Mouse (Mus musculus) hindbrain, embryonic 10.5 days (tissue): Measurements from ENCODE around the gene Gm4553. TPM values are rescaled to one million over a fixed set of nuclear protein-coding genes. Genes with fewer than 3 reads are reported as not detected.

ENCODE experiments used
- DNase-seq: peaks from one replicate; pipeline ENCODE4 v3.0.0-alpha.2; 2017; ENCODE audit warnings: low spot score
- H3K27ac ChIP-seq: fragments of 300-500 bp; sonication (generic); 2 replicates; pipeline ENCODE4 v1.5.1; 2016; ENCODE audit warnings: mild to moderate bottlenecking, moderate library complexity
- H3K27me3 ChIP-seq: fragments of 300-500 bp; sonication (generic); 2 replicates; pipeline ENCODE4 v1.6.1; 2016; ENCODE audit warnings: mild to moderate bottlenecking; ENCODE audit not compliant: poor library complexity, insufficient read depth, severe bottlenecking
- H3K36me3 ChIP-seq: fragments of 300-500 bp; sonication (generic); 2 replicates; pipeline ENCODE4 v1.6.1; 2016; ENCODE audit warnings: mild to moderate bottlenecking, moderate library complexity
- H3K4me1 ChIP-seq: fragments of 300-500 bp; sonication (generic); replicated peaks from 2 replicates; pipeline ENCODE4 v1.6.1; 2016; ENCODE audit warnings: mild to moderate bottlenecking
- H3K4me3 ChIP-seq: fragments of 300-500 bp; sonication (generic); 2 replicates; pipeline ENCODE4 v1.5.1; 2016; ENCODE audit warnings: mild to moderate bottlenecking, moderate library complexity
- H3K9me3 ChIP-seq: fragments of 300-500 bp; sonication (generic); 2 replicates; pipeline ENCODE4 v1.6.1; 2016; ENCODE audit warnings: mild to moderate bottlenecking, moderate library complexity
- WGBS: fragments of 180-500 bp; shearing (Covaris S2); methylation state at CpG from one replicate; pipeline ENCODE4 v1.1.7; 2016; 5-methylcytosine and 5-hydroxymethylcytosine counted together
- polyA plus RNA-seq: library from polyadenylated mRNA; unstranded; fragments of >200 nt; fragmentation: Nextera tagmentation; extraction: Ambion mirVana; gene quantifications from 2 replicates; pipeline ENCODE4 v1.2.1, GENCODE M21; 2016

Gm4553 gene
- polyA plus RNA-seq, 1 experiment from 2014 or later: not detected

DNA sequence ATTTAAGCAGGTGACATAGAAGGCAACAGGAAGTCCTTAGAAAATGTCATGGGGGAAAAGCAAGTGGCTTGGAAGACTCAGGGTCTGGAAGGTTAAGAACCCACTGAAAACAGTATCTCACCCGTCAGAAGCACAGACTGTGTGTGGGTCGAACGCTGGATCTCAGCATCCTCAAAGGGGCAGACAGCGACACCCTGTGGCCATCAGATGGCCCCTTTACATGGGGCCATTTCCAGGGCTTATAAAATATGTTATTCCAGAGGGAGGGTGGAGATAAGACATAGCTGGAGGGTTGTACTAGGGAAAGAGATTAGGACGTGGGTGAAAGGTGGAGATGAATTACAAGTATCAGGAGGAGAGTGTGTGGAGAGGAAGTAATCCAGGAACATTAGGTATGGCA is 45.9 kb downstream of the Gm4553 start:
- Histone ChIP-seq H3K27ac (no peak overlapping the region), H3K9me3 (no peaks in the 10 kb centered on the region), H3K27me3 (no peaks in the 10 kb centered on the region), H3K4me1 (no peaks in the 10 kb centered on the region), H3K4me3 (no peak overlapping the region), H3K36me3 (no peaks in the 10 kb centered on the region)
- 28% methylated on average over 5 of the region's 5 CpGs for WGBS
- peak; percentile 8 for DNase-seq

Other genes starting within 250 kb of the Gm4553 start
- gene Tollip, start 247.2 kb downstream of the Gm4553 start, polyA plus RNA-seq: 60.3 and 69.0 TPM in 2 replicates
- gene Brsk2, start 216.0 kb downstream of the Gm4553 start, polyA plus RNA-seq: 8.7 and 14.1 TPM in 2 replicates
- gene Mob2, start 104.7 kb downstream of the Gm4553 start, polyA plus RNA-seq: 61.4 and 62.4 TPM in 2 replicates
- gene Dusp8, start 69.9 kb downstream of the Gm4553 start, polyA plus RNA-seq: 7.8 and 20.1 TPM in 2 replicates
- not detected in 2 replicates for gene Gm45618, start 45.0 kb downstream of the Gm4553 start, polyA plus RNA-seq
- gene Gm39115, start 29.7 kb downstream of the Gm4553 start, polyA plus RNA-seq: not detected in 2 replicates
- gene Gm45337, start 21.1 kb downstream of the Gm4553 start, polyA plus RNA-seq: not detected in 2 replicates
- not detected in 2 replicates for gene Gm29735, start 8.6 kb downstream of the Gm4553 start, polyA plus RNA-seq
- not detected in 2 replicates for gene Krtap5-2, start 10.3 kb upstream of the Gm4553 start, polyA plus RNA-seq
- gene Gm10153, start 24.6 kb upstream of the Gm4553 start, polyA plus RNA-seq: not detected in 2 replicates
- not detected in 2 replicates for gene Krtap5-3, start 35.6 kb upstream of the Gm4553 start, polyA plus RNA-seq
- not detected in 2 replicates for gene Gm7579, start 46.1 kb upstream of the Gm4553 start, polyA plus RNA-seq
- gene Krtap5-5, start 64.2 kb upstream of the Gm4553 start, polyA plus RNA-seq: not detected in 2 replicates
- not detected in 2 replicates for gene Gm40460, start 75.3 kb upstream of the Gm4553 start, polyA plus RNA-seq
- gene Gm2431, start 92.6 kb upstream of the Gm4553 start, polyA plus RNA-seq: not detected in 2 replicates
- gene Gm4559, start 108.6 kb upstream of the Gm4553 start, polyA plus RNA-seq: not detected in 2 replicates
- not detected in 2 replicates for gene Krtap5-1, start 131.4 kb upstream of the Gm4553 start, polyA plus RNA-seq
- not detected in 2 replicates for gene Krtap5-4, start 137.8 kb upstream of the Gm4553 start, polyA plus RNA-seq
- 0.63 and 1.1 TPM in 2 replicates for gene Ifitm10, start 208.0 kb upstream of the Gm4553 start, polyA plus RNA-seq
- gene Gm49369, start 216.9 kb upstream of the Gm4553 start, polyA plus RNA-seq: 1.5 TPM in 1 of 2 replicates, not detected in the other
- gene Ctsd, start 222.3 kb upstream of the Gm4553 start, polyA plus RNA-seq: 159 and 198 TPM in 2 replicates